Mouse (Mus musculus): ENCODE data around the gene Olfr523.
A peak's percentile ranks its signal among the peaks of the same experiment; 100 is the strongest.

GRCm38 (mm10) chr7:140141350-140141749, 31.7 kb upstream of the Olfr523 start:
- TF ChIP-seq POLR2A (IDR thresholded peaks at IDR 0.05; ENCODE audit: low read depth, low read length) (no peak), CTCF (IDR thresholded peaks at IDR 0.05; ENCODE audit: extremely low read depth, insufficient read length, insufficient replicate concordance, low read depth, low read length) (peak; percentile 85; the same call in 1 of the 2 replicates)

Measured in small intestine, adult 2 months (tissue).